Comparison of ENCODE assay signal across 9 mouse cellular contexts in genomic region chr19:55253239-55253569, GRCm38 (mm10). TPM values are rescaled to one million over a fixed set of nuclear protein-coding genes. Genes with fewer than 3 reads are reported as not detected.
A peak's percentile ranks its signal among the peaks of the same experiment; 100 is the strongest.
DNase-seq lines count a peak whose midpoint lies in the region; ATAC-seq lines count a peak whose summit lies in the region.
"Had no signal": no experiment of that assay in that cellular context is flagged by ENCODE, and none has a peak within 500 bp of the region (broad histone marks: within the 10 kb centered on the region; RNA-seq: fewer than 3 reads in every experiment).

No protein-coding gene starts in this region.

- peak overlapping the region; percentile 62 for H3K4me3 ChIP-seq in kidney, embryonic 16.5 days (ENCODE audit: low read length)
- peak overlapping the region; percentile 87 for H3K4me3 ChIP-seq in brown adipose tissue, adult 24 weeks (ENCODE audit: insufficient read depth, low read depth, low read length)
- H3K4me3 ChIP-seq in hindbrain, embryonic 12.5 days, result peak overlapping the region; percentile 52

- H3K36me3 ChIP-seq in kidney, embryonic 16.5 days (ENCODE audit: insufficient read depth, low read length), result no peaks in the 10 kb centered on the region
- H3K36me3 ChIP-seq in hindbrain, embryonic 12.5 days, result no peaks in the 10 kb centered on the region

- peaks cover 10% of the 10 kb centered on the region for H3K4me1 ChIP-seq in kidney, embryonic 16.5 days (ENCODE audit: insufficient read depth, low read length)
- peaks cover 9% of the 10 kb centered on the region; the same call in 1 of the 2 replicates for H3K4me1 ChIP-seq in brown adipose tissue, adult 24 weeks (ENCODE audit: control insufficient read depth, insufficient read depth, insufficient read length, low read length)
- H3K4me1 ChIP-seq in hindbrain, embryonic 12.5 days, result peaks cover 13% of the 10 kb centered on the region

- peak overlapping the region; percentile 86 for H3K27ac ChIP-seq in kidney, embryonic 16.5 days (ENCODE audit: low read length)
- peak overlapping the region; percentile 98 for H3K27ac ChIP-seq in brown adipose tissue, adult 24 weeks (replicated peaks; ENCODE audit: low read depth, low read length)
- H3K27ac ChIP-seq in hindbrain, embryonic 12.5 days, result no peak overlapping the region; the same call in 1 of the 2 replicates

- peak overlapping the region; percentile 76 for H3K4me2 ChIP-seq in kidney, embryonic 16.5 days (replicated peaks; ENCODE audit: low read depth, low read length)
- peak overlapping the region; percentile 93 for H3K4me2 ChIP-seq in hindbrain, embryonic 12.5 days (replicated peaks)

- no peaks in the 10 kb centered on the region for H3K27me3 ChIP-seq in kidney, embryonic 16.5 days (ENCODE audit: insufficient read depth, low read length)
- 0 out of 2 replicates have a peak, but pooled peaks cover 3% of the 10 kb centered on the region for H3K27me3 ChIP-seq in hindbrain, embryonic 12.5 days

- no peaks in the 10 kb centered on the region for H3K9me3 ChIP-seq in kidney, embryonic 16.5 days (ENCODE audit: low read length)
- H3K9me3 ChIP-seq in hindbrain, embryonic 12.5 days (replicated peaks), result no peaks in the 10 kb centered on the region

- DNase-seq in kidney, adult 9 months, result no peak
- no peak for DNase-seq in layer of hippocampus, postnatal 25 days (ENCODE audit: extremely low spot score in 1 of 2, low spot score in 1 of 2)
- DNase-seq in cerebellum, adult 9-10 months, result no peak
- DNase-seq in cerebellum, postnatal 36 days, result no peak

- no peak for ATAC-seq in kidney, embryonic 16.5 days (ENCODE audit: low FRiP score, low TSS enrichment)
- peak; percentile 24; the same call in 1 of the 2 replicates for ATAC-seq in hindbrain, embryonic 12.5 days (ENCODE audit: low FRiP score)
- peak; percentile 23 for ATAC-seq in megakaryocyte, adult 5-6 weeks (ENCODE audit: poor library complexity, severe bottlenecking)

- H3K9ac ChIP-seq in kidney, embryonic 16.5 days (replicated peaks; ENCODE audit: low read length), result peak overlapping the region; percentile 78
- peak overlapping the region; percentile 64 for H3K9ac ChIP-seq in hindbrain, embryonic 12.5 days

- WGBS in kidney, embryonic 16.5 days, result 2% methylated on average over 9 of the region's 9 CpGs
- WGBS in hindbrain, embryonic 12.5 days, result 2% methylated on average over 9 of the region's 9 CpGs

RNA-seq across cellular contexts. Expression of gene Acsl5, which starts 1.5 kb away (rescaled TPM):
- 58.4 and 59.0 TPM in 2 replicates for polyA plus RNA-seq in kidney, embryonic 16.5 days (2015; fragmentation: Nextera tagmentation; extraction: Ambion mirVana)
- polyA plus RNA-seq in brown adipose tissue, adult 24 weeks (2012; ENCODE audit: insufficient read depth, insufficient read length, missing spikeins), result 279 and 449 TPM in 2 replicates
- polyA plus RNA-seq in hindbrain, embryonic 12.5 days (2016; fragmentation: Nextera tagmentation; extraction: Ambion mirVana), result 16.5 and 16.9 TPM in 2 replicates
- total RNA-seq in megakaryocyte, adult 5-6 weeks (2015), result 66.8 and 92.8 TPM in 2 replicates
- 93.0 and 99.7 TPM in 2 replicates for total RNA-seq in megakaryocyte, adult 5-6 weeks (2017)
- 10 to 100 TPM; 28.7 to 38.4 TPM for total RNA-seq in layer of hippocampus, postnatal 25 days (2021)

RNA-seq across cellular contexts. Expression of gene Gucy2g, which starts 12.2 kb away (rescaled TPM):
- 0.05 and 0.10 TPM in 2 replicates for polyA plus RNA-seq in kidney, embryonic 16.5 days (2015; fragmentation: Nextera tagmentation; extraction: Ambion mirVana)
- not detected in 2 replicates for polyA plus RNA-seq in brown adipose tissue, adult 24 weeks (2012; ENCODE audit: insufficient read depth, insufficient read length, missing spikeins)
- not detected in 2 replicates for polyA plus RNA-seq in hindbrain, embryonic 12.5 days (2016; fragmentation: Nextera tagmentation; extraction: Ambion mirVana)
- total RNA-seq in megakaryocyte, adult 5-6 weeks (2015), result not detected in 2 replicates
- not detected in 2 replicates for total RNA-seq in megakaryocyte, adult 5-6 weeks (2017)
- total RNA-seq in layer of hippocampus, postnatal 25 days (2021), result under 1 TPM; 0.57 to 0.99 TPM
- total RNA-seq: adrenal gland, adult 18-20 months had no signal
